Mouse (Mus musculus) bone marrow, adult 2 months (tissue): ENCODE data around the gene Txndc12.

ENCODE experiments used
- CTCF ChIP-seq: fragments of 200-500 bp; IDR thresholded peaks from 2 replicates; pipeline ENCODE4 v1.5.1; 2011; ENCODE audit warnings: low read length, control low read depth; ENCODE audit not compliant: control insufficient read depth, insufficient read depth
- POLR2A ChIP-seq: fragments of 200-500 bp; IDR thresholded peaks from 2 replicates; pipeline ENCODE4 v1.6.1; 2011; ENCODE audit warnings: low read depth, mild to moderate bottlenecking, control low read depth, low read length, borderline replicate concordance; ENCODE audit not compliant: control insufficient read depth

DNA sequence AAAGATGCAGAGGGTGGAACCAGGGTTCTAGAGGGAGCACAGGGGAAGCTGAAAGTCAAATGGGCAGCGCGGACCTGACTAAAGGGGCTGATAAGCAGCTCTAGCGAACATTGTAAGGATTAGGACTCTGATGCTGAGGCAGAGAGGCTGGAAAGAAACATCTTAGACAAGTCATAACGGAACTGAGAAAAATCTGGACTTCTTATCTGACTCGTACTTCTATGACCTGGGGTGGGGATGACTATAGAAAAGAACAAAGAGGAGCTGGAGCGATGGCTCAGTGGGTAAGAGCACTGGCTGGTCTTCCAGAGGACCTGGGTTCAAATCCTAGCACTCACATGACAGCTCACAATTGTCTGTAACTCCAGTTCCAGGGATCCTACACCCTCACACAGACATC is 43.5 kb downstream of the Txndc12 start:
- TF ChIP-seq CTCF (no peak), POLR2A (no peak)
